Mouse (Mus musculus) C2C12 (cell line): Measurements from ENCODE around the gene Stk32c. TPM values are rescaled to one million over a fixed set of nuclear protein-coding genes. Genes with fewer than 3 reads are reported as not detected.

ENCODE experiments used
- H3K27me3 ChIP-seq: one replicate; pipeline ENCODE4 v1.6.1; 2011; ENCODE audit not compliant: control insufficient read depth, insufficient read depth, insufficient read length
- H3K36me3 ChIP-seq: one replicate; pipeline ENCODE4 v1.6.1; 2011; ENCODE audit not compliant: control insufficient read depth, insufficient read depth
- H3K4me3 ChIP-seq: one replicate; pipeline ENCODE4 v1.5.1; 2011; ENCODE audit warnings: mild to moderate bottlenecking, control low read depth; ENCODE audit not compliant: poor library complexity, insufficient read depth, severe bottlenecking
- H3K79me2 ChIP-seq: one replicate; pipeline ENCODE4 v1.6.1; 2011; ENCODE audit not compliant: control insufficient read depth, insufficient read depth
- H3K79me3 ChIP-seq: one replicate; pipeline ENCODE4 v1.6.1; 2011; ENCODE audit warnings: low read depth, control low read depth
- H3ac ChIP-seq: one replicate; pipeline ENCODE3; 2011; ENCODE audit warnings: low read depth; ENCODE audit not compliant: control insufficient read depth, insufficient read length
- CEBPB ChIP-seq: IDR thresholded peaks from one replicate; pipeline ENCODE4 v1.6.1; 2011; ENCODE audit warnings: low read depth, mild to moderate bottlenecking, control low read depth, moderate library complexity
- CTCF ChIP-seq: IDR thresholded peaks from one replicate; pipeline ENCODE4 v1.5.1; 2011; ENCODE audit not compliant: control insufficient read depth, insufficient read depth, insufficient read length
- FOSL1 ChIP-seq: IDR thresholded peaks from one replicate; pipeline ENCODE4 v1.8.0; 2011; ENCODE audit warnings: mild to moderate bottlenecking, low read length; ENCODE audit not compliant: poor library complexity, insufficient read depth, severe bottlenecking
- MAX ChIP-seq: IDR thresholded peaks from one replicate; pipeline ENCODE4 v1.6.1; 2011; ENCODE audit warnings: mild to moderate bottlenecking, control low read depth
- MYOD1 ChIP-seq: IDR thresholded peaks from one replicate; pipeline ENCODE4 v1.6.1; 2011; ENCODE audit warnings: low read depth; ENCODE audit not compliant: control insufficient read depth, insufficient read length
- MYOG ChIP-seq: IDR thresholded peaks from one replicate; pipeline ENCODE4 v1.6.1; 2011; ENCODE audit not compliant: control insufficient read depth, insufficient read length; ENCODE audit errors: extremely low read depth
- USF1 ChIP-seq: IDR thresholded peaks from one replicate; pipeline ENCODE4 v1.6.1; 2011; ENCODE audit warnings: low read depth, mild to moderate bottlenecking, control low read depth, moderate library complexity
- polyA plus RNA-seq: library from polyadenylated mRNA; unstranded; fragments of >200 nt; fragmentation: generic; extraction: Trizol; gene quantifications from one replicate; pipeline ENCODE4 v1.2.1, GENCODE M21; 2012; ENCODE audit warnings: missing spikeins

The Stk32c gene
- polyA plus RNA-seq, 1 experiment: 2.6 TPM

DNA sequence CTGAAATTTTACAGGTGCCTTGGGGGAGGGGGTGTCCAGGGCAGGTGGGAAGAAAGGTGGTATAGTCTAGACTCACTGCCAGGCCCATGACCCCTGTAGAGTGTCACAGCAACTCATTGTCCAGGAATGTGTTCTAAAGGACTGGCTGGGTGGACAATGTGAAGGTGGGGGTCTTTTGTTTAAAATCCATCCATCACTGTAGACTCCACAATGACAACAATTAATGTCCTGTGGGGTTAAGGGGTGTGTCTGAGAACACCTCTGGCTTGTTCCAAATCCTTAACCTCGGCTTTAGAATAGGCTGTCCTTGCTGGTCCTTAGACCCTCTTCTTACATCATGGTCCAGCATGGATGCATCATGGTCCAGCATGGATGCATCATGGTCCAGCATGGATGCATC is 128.8 kb downstream of the Stk32c start:
- H3K27me3 ChIP-seq: peaks cover 39% of the 10 kb centered on the region
- no peaks in the 10 kb centered on the region for H3K79me2 ChIP-seq
- H3K79me3 ChIP-seq: no peaks in the 10 kb centered on the region
- H3K36me3 ChIP-seq: no peaks in the 10 kb centered on the region
- no peak overlapping the region for H3K4me3 ChIP-seq
- TF ChIP-seq CTCF (no peak), MYOG (no peak), CEBPB (no peak), MYOD1 (no peak), FOSL1 (no peak), USF1 (no peak), MAX (no peak)
- H3ac ChIP-seq: no peak overlapping the region

DNA sequence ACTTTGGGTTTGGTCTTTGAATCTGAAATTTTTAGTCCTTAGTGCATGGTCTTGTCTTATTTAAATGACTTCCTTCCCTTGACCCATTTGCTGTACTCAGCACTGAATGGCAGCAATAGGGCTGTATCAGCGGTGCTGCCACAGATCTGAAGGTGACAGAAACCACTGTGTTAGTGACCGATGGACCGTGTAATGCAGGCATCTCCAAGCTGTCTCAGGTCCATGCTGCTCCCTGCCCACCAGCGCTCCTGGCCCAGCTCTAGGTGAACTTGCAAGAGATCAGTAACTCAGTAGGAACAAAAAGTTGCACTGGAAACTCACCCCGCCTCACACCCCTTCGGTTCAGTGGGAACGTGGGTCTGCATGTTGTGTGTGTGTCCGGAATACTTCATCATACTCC is 130.8 kb downstream of the Stk32c start:
- TF ChIP-seq MYOD1: no peak
- no peak for TF ChIP-seq USF1
- TF ChIP-seq CTCF: no peak
- TF ChIP-seq FOSL1: no peak
- no peak for TF ChIP-seq CEBPB
- no peak for TF ChIP-seq MAX
- no peak for TF ChIP-seq MYOG
- Histone ChIP-seq H3K4me3 (no peak overlapping the region), H3K36me3 (no peaks in the 10 kb centered on the region), H3K27me3 (peaks cover 35% of the 10 kb centered on the region), H3K79me2 (no peaks in the 10 kb centered on the region), H3ac (no peak overlapping the region), H3K79me3 (no peaks in the 10 kb centered on the region)

DNA sequence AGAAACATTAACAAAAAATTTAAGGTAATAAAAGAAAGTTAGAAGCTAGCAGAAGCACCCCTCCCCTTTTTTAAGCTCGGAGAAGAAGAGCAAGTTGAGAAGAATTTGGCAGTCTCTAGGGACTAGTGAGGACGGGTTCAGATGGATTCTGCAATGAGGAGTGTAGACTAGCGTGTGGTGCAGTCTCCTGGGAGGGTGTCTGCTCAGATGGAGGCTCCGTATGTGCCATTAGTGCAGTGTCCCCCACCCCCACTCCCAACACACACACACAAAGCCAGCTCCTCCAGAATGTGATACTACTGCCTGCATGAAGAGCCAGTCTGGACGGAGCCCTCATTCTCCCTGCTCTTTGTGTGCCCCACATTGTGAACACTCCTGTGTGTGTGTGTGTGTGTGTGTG is 131.9 kb downstream of the Stk32c start:
- no peak overlapping the region for H3ac ChIP-seq
- no peak overlapping the region for H3K4me3 ChIP-seq
- no peaks in the 10 kb centered on the region for H3K36me3 ChIP-seq
- H3K79me2 ChIP-seq: no peaks in the 10 kb centered on the region
- no peaks in the 10 kb centered on the region for H3K79me3 ChIP-seq
- peaks cover 35% of the 10 kb centered on the region for H3K27me3 ChIP-seq
- no peak for TF ChIP-seq USF1
- TF ChIP-seq FOSL1: no peak
- no peak for TF ChIP-seq CTCF
- no peak for TF ChIP-seq MYOD1
- TF ChIP-seq MYOG: no peak
- TF ChIP-seq MAX: no peak
- TF ChIP-seq CEBPB: no peak

DNA sequence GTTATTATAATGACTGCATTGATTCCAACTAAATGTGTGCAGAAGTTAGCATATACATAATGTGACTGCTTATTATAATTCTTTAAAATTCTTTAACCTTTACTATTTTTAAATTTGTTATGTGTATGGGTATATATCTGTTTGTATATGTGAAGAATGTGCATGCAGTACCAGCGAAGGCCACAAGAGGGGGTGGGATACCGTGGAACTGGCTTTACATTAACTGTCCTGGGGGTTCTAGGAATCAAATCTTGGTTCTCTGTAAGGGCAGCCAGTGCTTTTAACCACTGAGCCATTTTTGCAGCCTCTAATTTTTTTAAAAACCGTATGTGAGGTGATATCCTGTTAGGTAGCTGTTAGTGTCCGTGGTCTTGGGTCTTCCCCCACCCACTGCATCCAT is 132.4 kb downstream of the Stk32c start:
- Histone ChIP-seq H3K4me3 (no peak overlapping the region), H3K27me3 (peaks cover 35% of the 10 kb centered on the region), H3K36me3 (no peaks in the 10 kb centered on the region), H3ac (no peak overlapping the region), H3K79me3 (no peaks in the 10 kb centered on the region), H3K79me2 (no peaks in the 10 kb centered on the region)
- TF ChIP-seq USF1: no peak
- no peak for TF ChIP-seq CTCF
- no peak for TF ChIP-seq MYOG
- no peak for TF ChIP-seq FOSL1
- no peak for TF ChIP-seq MAX
- no peak for TF ChIP-seq MYOD1
- no peak for TF ChIP-seq CEBPB

DNA sequence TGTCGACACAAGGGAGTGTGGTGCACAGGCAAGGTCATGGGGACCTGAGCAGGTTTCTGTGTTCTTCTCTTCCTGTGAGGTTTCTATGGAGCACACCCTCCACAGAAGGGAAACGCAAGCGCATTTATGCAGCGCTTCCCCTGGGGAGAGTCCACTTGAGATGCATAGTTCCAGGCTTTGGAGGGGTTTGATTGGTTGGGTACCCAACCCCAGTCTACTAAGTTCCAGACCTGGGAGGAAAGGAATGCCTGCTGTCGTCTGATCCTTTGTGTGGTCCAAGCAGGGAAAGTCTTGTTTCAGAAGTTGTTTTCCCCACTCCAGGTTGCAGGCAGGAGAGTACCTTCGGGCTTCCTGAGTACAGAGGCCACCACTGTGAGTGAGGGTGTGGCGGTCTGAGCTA is 134.0 kb downstream of the Stk32c start:
- no peaks in the 10 kb centered on the region for H3K79me2 ChIP-seq
- no peaks in the 10 kb centered on the region for H3K79me3 ChIP-seq
- no peaks in the 10 kb centered on the region for H3K36me3 ChIP-seq
- no peak overlapping the region for H3K4me3 ChIP-seq
- no peak overlapping the region for H3ac ChIP-seq
- TF ChIP-seq USF1: no peak
- no peak for TF ChIP-seq MYOD1
- TF ChIP-seq CEBPB: no peak
- no peak for TF ChIP-seq MAX
- TF ChIP-seq FOSL1: no peak
- no peak for TF ChIP-seq MYOG
- no peak for TF ChIP-seq CTCF
- H3K27me3 ChIP-seq: peaks cover 35% of the 10 kb centered on the region

DNA sequence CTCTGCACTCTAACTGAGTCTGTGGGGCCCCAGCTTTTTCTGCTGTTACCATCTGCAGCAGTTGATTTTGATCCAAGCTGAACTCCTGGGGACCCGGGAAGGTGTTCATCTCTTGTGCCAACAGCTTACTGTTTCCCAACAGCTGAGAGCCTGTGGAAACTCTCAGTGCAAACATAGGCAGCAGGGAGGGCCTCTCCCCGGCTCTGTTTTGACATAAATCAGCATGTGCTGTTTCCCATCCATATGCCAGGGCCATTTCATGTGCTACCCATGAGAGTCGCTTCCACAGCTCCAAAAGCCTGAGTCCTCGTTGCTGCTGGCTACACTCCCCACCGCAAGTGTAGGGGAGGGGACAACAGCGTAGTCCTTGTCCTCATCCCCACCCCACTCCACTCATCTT is 134.9 kb downstream of the Stk32c start:
- H3K79me2 ChIP-seq: no peaks in the 10 kb centered on the region
- H3K36me3 ChIP-seq: no peaks in the 10 kb centered on the region
- no peak overlapping the region for H3ac ChIP-seq
- no peaks in the 10 kb centered on the region for H3K79me3 ChIP-seq
- no peak overlapping the region for H3K4me3 ChIP-seq
- TF ChIP-seq CEBPB (no peak), MAX (no peak), CTCF (no peak), FOSL1 (no peak), MYOG (no peak), MYOD1 (no peak), USF1 (no peak)
- peaks cover 32% of the 10 kb centered on the region for H3K27me3 ChIP-seq
